Mouse (Mus musculus): ENCODE measurements around the gene Tmem147. TPM values are rescaled to one million over a fixed set of nuclear protein-coding genes. Genes with fewer than 3 reads are reported as not detected.

The Tmem147 gene
- polyA plus RNA-seq, 1 experiment from 2014 or later = 129 TPM

DNA sequence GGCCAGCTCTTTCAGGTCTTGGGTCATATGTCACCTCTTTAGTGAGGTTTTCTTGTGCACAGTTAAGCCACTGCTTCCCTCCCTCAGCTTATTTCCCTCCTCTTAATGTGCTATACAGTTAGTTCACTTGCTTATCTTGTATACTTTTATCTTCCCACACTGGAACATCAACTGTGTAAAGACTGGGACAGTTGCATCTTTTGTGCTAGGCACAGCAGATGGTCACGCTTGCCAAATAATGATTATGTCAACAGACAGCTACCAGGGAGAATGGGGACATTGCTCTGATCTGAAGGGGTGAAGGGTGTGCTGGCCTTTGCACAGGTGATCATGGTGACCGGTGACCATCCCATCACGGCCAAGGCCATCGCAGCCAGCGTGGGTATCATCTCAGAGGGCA lies 9.7 kb downstream of the Tmem147 start:
- H3K4me2 ChIP-seq (ENCODE audit: low read depth, low read length) = no peak overlapping the region
- WGBS = 98% methylated on average over 5 of the region's 5 CpGs

DNA sequence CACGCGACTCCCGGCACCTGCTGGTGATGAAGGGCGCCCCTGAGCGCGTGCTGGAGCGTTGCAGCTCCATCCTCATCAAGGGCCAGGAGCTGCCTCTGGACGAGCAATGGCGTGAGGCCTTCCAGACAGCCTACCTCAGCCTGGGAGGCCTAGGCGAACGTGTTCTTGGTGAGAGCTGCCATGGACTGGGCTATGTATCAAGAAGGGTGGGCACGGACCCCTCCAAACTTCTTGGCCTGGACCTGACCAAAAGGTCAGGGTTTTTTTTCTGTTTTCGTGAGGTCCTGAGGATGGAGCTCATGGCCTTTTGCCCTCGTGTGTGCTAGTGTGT lies 11.7 kb downstream of the Tmem147 start:
- ATAC-seq (replicated peaks; ENCODE audit: insufficient number of reproducible peaks, low FRiP score, low TSS enrichment, low read depth) = no peak; the same call in 1 of the 2 replicates
- no peaks in the 10 kb centered on the region for H3K36me3 ChIP-seq (replicated peaks; ENCODE audit: control insufficient read depth, insufficient read depth, low read depth, low read length)
- no peaks in the 10 kb centered on the region for H3K4me1 ChIP-seq (ENCODE audit: control insufficient read depth, insufficient read depth, low read length)
- H3K27me3 ChIP-seq (ENCODE audit: control insufficient read depth, insufficient read depth, low read length) = peaks cover 10% of the 10 kb centered on the region
- no peaks in the 10 kb centered on the region; the same call in 1 of the 2 replicates for H3K9me3 ChIP-seq (replicated peaks; ENCODE audit: control insufficient read depth, low read length)
- H3K27ac ChIP-seq (replicated peaks; ENCODE audit: low read depth, low read length) = no peak overlapping the region
- H3K9ac ChIP-seq (replicated peaks; ENCODE audit: low read length) = no peak overlapping the region
- peak overlapping the region; percentile 15 for H3K4me3 ChIP-seq (ENCODE audit: low read depth, low read length)
- peak overlapping the region; percentile 54 for H3K4me2 ChIP-seq (ENCODE audit: low read depth, low read length)
- WGBS = 9% methylated on average over 14 of the region's 14 CpGs
- no peak for DNase-seq (ENCODE audit: low spot score)

More for the DNA sequence above, 9.7 kb downstream of the Tmem147 start:
- no peaks in the 10 kb centered on the region; the same call in 1 of the 2 replicates for H3K9me3 ChIP-seq (replicated peaks; ENCODE audit: control insufficient read depth, low read length)
- no peak overlapping the region for H3K27ac ChIP-seq (replicated peaks; ENCODE audit: low read depth, low read length)
- no peak overlapping the region for H3K9ac ChIP-seq (replicated peaks; ENCODE audit: low read length)
- DNase-seq (ENCODE audit: low spot score) (no peak), ATAC-seq (replicated peaks; ENCODE audit: insufficient number of reproducible peaks, low FRiP score, low TSS enrichment, low read depth) (no peak)
- no peak overlapping the region for H3K4me3 ChIP-seq (ENCODE audit: low read depth, low read length)
- no peaks in the 10 kb centered on the region for H3K4me1 ChIP-seq (ENCODE audit: control insufficient read depth, insufficient read depth, low read length)
- H3K27me3 ChIP-seq (ENCODE audit: control insufficient read depth, insufficient read depth, low read length) = peaks cover 10% of the 10 kb centered on the region
- H3K36me3 ChIP-seq (replicated peaks; ENCODE audit: control insufficient read depth, insufficient read depth, low read depth, low read length) = no peaks in the 10 kb centered on the region

GRCm38 (mm10) chr7:30717006-30717715 lies 12.2 kb downstream of the Tmem147 start:
- H3K4me1 ChIP-seq (ENCODE audit: control insufficient read depth, insufficient read depth, low read length) = no peaks in the 10 kb centered on the region
- DNase-seq (ENCODE audit: low spot score) (peak; percentile 84), ATAC-seq (replicated peaks; ENCODE audit: insufficient number of reproducible peaks, low FRiP score, low TSS enrichment, low read depth) (peak; percentile 87)
- H3K4me3 ChIP-seq (ENCODE audit: low read depth, low read length) = peak overlapping the region; percentile 15
- H3K9ac ChIP-seq (replicated peaks; ENCODE audit: low read length) = no peak overlapping the region
- H3K4me2 ChIP-seq (ENCODE audit: low read depth, low read length) = peak overlapping the region; percentile 54
- 2% methylated on average over 43 of the region's 43 CpGs for WGBS
- no peaks in the 10 kb centered on the region; the same call in 1 of the 2 replicates for H3K9me3 ChIP-seq (replicated peaks; ENCODE audit: control insufficient read depth, low read length)
- H3K27me3 ChIP-seq (ENCODE audit: control insufficient read depth, insufficient read depth, low read length) = peaks cover 10% of the 10 kb centered on the region
- H3K36me3 ChIP-seq (replicated peaks; ENCODE audit: control insufficient read depth, insufficient read depth, low read depth, low read length) = no peaks in the 10 kb centered on the region
- no peak overlapping the region for H3K27ac ChIP-seq (replicated peaks; ENCODE audit: low read depth, low read length)

GRCm38 (mm10) chr7:30711942-30712341 lies 17.4 kb downstream of the Tmem147 start, which contains the start of gene Atp4a:
Gene Atp4a, plus strand, starts transcription at chr7:30712209.
- no peak for ATAC-seq (replicated peaks; ENCODE audit: insufficient number of reproducible peaks, low FRiP score, low TSS enrichment, low read depth)
- H3K9ac ChIP-seq (replicated peaks; ENCODE audit: low read length) = no peak within 1 kb of the TSS
- H3K36me3 ChIP-seq (replicated peaks; ENCODE audit: control insufficient read depth, insufficient read depth, low read depth, low read length) = no peaks in the 10 kb centered on the region
- no peak within 1 kb of the TSS for H3K27ac ChIP-seq (replicated peaks; ENCODE audit: low read depth, low read length)
- no peak within 1 kb of the TSS for H3K4me2 ChIP-seq (ENCODE audit: low read depth, low read length)
- H3K9me3 ChIP-seq (replicated peaks; ENCODE audit: control insufficient read depth, low read length) = no peaks in the 10 kb centered on the region
- no peaks in the 10 kb centered on the region for H3K4me1 ChIP-seq (ENCODE audit: control insufficient read depth, insufficient read depth, low read length)
- H3K27me3 ChIP-seq (ENCODE audit: control insufficient read depth, insufficient read depth, low read length) = peaks cover 9% of the 10 kb centered on the region
- no peak within 1 kb of the TSS for H3K4me3 ChIP-seq (ENCODE audit: low read depth, low read length)
- WGBS = 92% methylated on average over 3 of the region's 3 CpGs
- no peak for DNase-seq (ENCODE audit: low spot score)

DNA sequence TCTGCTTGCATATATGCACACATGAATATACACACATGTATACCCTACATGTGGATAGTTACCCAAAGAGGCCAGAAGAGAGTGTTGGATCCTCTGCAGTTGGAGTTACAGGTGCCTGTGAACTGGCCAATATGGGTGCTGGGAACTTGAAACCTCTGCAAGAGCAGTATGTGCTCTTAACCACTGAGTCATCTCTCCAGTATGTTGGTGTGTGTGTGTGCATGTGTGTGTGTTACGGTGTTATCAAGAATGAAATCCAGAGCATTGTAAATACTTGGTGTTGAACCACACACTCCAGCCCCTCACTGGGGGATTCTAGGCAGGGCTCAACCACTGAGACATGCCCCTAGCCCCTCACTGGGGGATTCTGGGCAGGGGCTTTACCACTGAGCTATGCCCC lies 21.9 kb downstream of the Tmem147 start:
- Histone ChIP-seq H3K36me3 (replicated peaks; ENCODE audit: control insufficient read depth, insufficient read depth, low read depth, low read length) (no peaks in the 10 kb centered on the region), H3K27ac (replicated peaks; ENCODE audit: low read depth, low read length) (no peak overlapping the region), H3K4me2 (ENCODE audit: low read depth, low read length) (no peak overlapping the region), H3K9ac (replicated peaks; ENCODE audit: low read length) (no peak overlapping the region), H3K9me3 (replicated peaks; ENCODE audit: control insufficient read depth, low read length) (no peaks in the 10 kb centered on the region), H3K4me3 (ENCODE audit: low read depth, low read length) (no peak overlapping the region), H3K4me1 (ENCODE audit: control insufficient read depth, insufficient read depth, low read length) (no peaks in the 10 kb centered on the region), H3K27me3 (ENCODE audit: control insufficient read depth, insufficient read depth, low read length) (no peaks in the 10 kb centered on the region)
- DNase-seq (ENCODE audit: low spot score) (no peak), ATAC-seq (replicated peaks; ENCODE audit: insufficient number of reproducible peaks, low FRiP score, low TSS enrichment, low read depth) (no peak)
- WGBS = 87% methylated on average over 1 of the region's 1 CpGs

DNA sequence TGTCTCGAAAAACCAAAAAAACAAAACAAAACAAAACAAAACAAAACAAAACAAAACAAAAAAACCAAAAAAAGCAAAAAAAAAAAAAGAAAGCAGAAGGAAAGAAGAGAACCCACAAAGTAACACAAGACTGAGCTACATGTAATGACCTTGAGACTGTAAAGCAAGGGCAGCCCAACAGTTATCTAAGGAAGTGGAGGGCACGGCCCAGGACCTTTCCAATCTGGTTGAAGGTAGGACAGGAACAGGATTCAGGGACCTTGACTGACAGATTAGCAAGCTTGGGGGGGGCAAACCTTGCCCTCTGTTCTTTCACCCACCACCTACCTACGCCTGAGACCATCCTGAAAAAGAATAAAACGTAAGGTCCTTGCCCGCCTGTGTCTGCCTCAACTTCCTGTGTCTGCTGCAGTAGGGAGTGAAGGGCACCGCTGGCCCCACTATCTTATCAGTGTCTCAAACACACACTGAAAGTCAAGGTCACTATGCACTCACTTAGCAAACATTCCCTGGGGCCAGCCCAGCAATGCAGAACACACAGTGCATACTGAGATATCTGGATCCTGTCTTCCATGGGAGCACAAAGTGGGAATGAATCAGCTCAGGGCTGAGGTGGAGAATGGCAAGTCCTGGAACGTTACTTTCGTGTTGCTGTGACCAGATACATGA lies 23.0 kb downstream of the Tmem147 start:
- no peak overlapping the region for H3K4me3 ChIP-seq (ENCODE audit: low read depth, low read length)
- H3K4me2 ChIP-seq (ENCODE audit: low read depth, low read length) = no peak overlapping the region
- no peaks in the 10 kb centered on the region for H3K27me3 ChIP-seq (ENCODE audit: control insufficient read depth, insufficient read depth, low read length)
- no peak overlapping the region for H3K27ac ChIP-seq (replicated peaks; ENCODE audit: low read depth, low read length)
- 71% methylated on average over 8 of the region's 8 CpGs for WGBS
- H3K9ac ChIP-seq (replicated peaks; ENCODE audit: low read length) = no peak overlapping the region
- ATAC-seq (replicated peaks; ENCODE audit: insufficient number of reproducible peaks, low FRiP score, low TSS enrichment, low read depth) = no peak
- DNase-seq (ENCODE audit: low spot score) = no peak
- H3K36me3 ChIP-seq (replicated peaks; ENCODE audit: control insufficient read depth, insufficient read depth, low read depth, low read length) = no peaks in the 10 kb centered on the region
- H3K9me3 ChIP-seq (replicated peaks; ENCODE audit: control insufficient read depth, low read length) = no peaks in the 10 kb centered on the region
- no peaks in the 10 kb centered on the region for H3K4me1 ChIP-seq (ENCODE audit: control insufficient read depth, insufficient read depth, low read length)

DNA sequence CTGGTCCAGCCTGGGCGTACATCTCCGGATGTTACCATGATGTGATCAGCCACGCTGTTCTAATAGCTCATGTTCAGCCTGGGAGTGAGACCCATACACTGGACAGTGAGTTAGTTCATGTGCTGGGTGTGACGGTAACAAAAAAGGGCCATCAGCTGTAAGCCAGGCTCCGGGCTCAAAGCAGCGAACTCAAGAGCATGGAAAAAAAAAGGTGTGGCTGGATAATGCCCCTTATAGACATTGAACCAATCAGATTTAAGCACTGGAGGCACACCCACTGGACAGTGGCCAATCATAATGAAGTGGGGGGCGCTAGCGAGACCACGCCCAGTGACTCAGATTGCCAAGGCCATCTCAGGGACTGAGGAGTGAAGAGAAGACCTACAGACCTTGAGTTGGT lies 30.8 kb downstream of the Tmem147 start, which contains the start of gene 2200002J24Rik:
Gene 2200002J24Rik, plus strand, starts transcription at position 338 of the 400 bp plus-strand sequence.
- ATAC-seq (replicated peaks; ENCODE audit: insufficient number of reproducible peaks, low FRiP score, low TSS enrichment, low read depth) (no peak), DNase-seq (ENCODE audit: low spot score) (peak; percentile 20)
- H3K9me3 ChIP-seq (replicated peaks; ENCODE audit: control insufficient read depth, low read length) = no peaks in the 10 kb centered on the region
- no peaks in the 10 kb centered on the region for H3K36me3 ChIP-seq (replicated peaks; ENCODE audit: control insufficient read depth, insufficient read depth, low read depth, low read length)
- no peaks in the 10 kb centered on the region for H3K27me3 ChIP-seq (ENCODE audit: control insufficient read depth, insufficient read depth, low read length)
- H3K4me2 ChIP-seq (ENCODE audit: low read depth, low read length) = no peak within 1 kb of the TSS
- H3K4me1 ChIP-seq (ENCODE audit: control insufficient read depth, insufficient read depth, low read length) = no peaks in the 10 kb centered on the region
- no peak within 1 kb of the TSS for H3K27ac ChIP-seq (replicated peaks; ENCODE audit: low read depth, low read length)
- WGBS = 35% methylated on average over 9 of the region's 9 CpGs
- H3K9ac ChIP-seq (replicated peaks; ENCODE audit: low read length) = no peak within 1 kb of the TSS
- H3K4me3 ChIP-seq (ENCODE audit: low read depth, low read length) = no peak within 1 kb of the TSS

DNA sequence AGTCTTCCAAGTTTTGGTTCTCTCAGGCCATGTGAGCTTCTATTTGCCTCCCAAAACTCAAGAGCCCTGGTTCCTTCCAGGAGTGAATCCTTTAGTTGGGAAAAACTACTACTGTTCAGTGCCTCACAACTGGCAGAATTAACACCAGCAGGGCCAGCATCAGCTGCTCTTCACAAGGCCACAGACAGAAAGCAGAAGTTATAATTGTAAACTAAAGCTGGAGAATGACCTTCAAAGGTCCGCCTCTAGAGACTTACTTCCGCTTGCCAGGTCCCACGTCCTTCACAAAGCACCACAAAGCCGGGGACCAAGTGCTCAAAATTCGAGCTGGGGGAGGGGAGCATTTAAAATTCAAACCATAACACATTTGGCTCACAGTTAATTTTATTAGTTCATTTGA lies 31.2 kb downstream of the Tmem147 start:
- ATAC-seq (replicated peaks; ENCODE audit: insufficient number of reproducible peaks, low FRiP score, low TSS enrichment, low read depth) (no peak), DNase-seq (ENCODE audit: low spot score) (no peak)
- Histone ChIP-seq H3K27ac (replicated peaks; ENCODE audit: low read depth, low read length) (no peak overlapping the region), H3K9ac (replicated peaks; ENCODE audit: low read length) (no peak overlapping the region), H3K4me1 (ENCODE audit: control insufficient read depth, insufficient read depth, low read length) (no peaks in the 10 kb centered on the region), H3K36me3 (replicated peaks; ENCODE audit: control insufficient read depth, insufficient read depth, low read depth, low read length) (no peaks in the 10 kb centered on the region), H3K27me3 (ENCODE audit: control insufficient read depth, insufficient read depth, low read length) (no peaks in the 10 kb centered on the region), H3K4me2 (ENCODE audit: low read depth, low read length) (no peak overlapping the region), H3K9me3 (replicated peaks; ENCODE audit: control insufficient read depth, low read length) (no peaks in the 10 kb centered on the region), H3K4me3 (ENCODE audit: low read depth, low read length) (no peak overlapping the region)
- WGBS = 65% methylated on average over 5 of the region's 5 CpGs
